ENCODE assay signal across 28 mouse cellular contexts in genomic region chr11:94402731-94403130, GRCm38 (mm10). TPM values are rescaled to one million over a fixed set of nuclear protein-coding genes. Genes with fewer than 3 reads are reported as not detected.
DNase-seq lines count a peak whose midpoint lies in the region; ATAC-seq and TF ChIP-seq lines count a peak whose summit lies in the region.
"Had no signal": no experiment of that assay in that cellular context is flagged by ENCODE, and none has a peak within 500 bp of the region (broad histone marks: within the 10 kb centered on the region; RNA-seq: fewer than 3 reads in every experiment).

No protein-coding gene starts in this region.

- H3K4me3 ChIP-seq in lung, adult 2 months (replicated peaks; ENCODE audit: extremely low read depth, low read depth, low read length): no peak overlapping the region
- H3K4me3 ChIP-seq in midbrain, embryonic 13.5 days (replicated peaks): no peak overlapping the region
- no peak overlapping the region for H3K4me3 ChIP-seq in midbrain, postnatal 0 days (ENCODE audit: low read depth, low read length)
- H3K4me3 ChIP-seq: embryonic facial prominence, embryonic 15.5 days; gastrocnemius, adult 2 months; heart, embryonic 12.5 days; heart, embryonic 15.5 days; hindbrain, embryonic 10.5 days; hindbrain, embryonic 13.5 days had no signal

- H3K36me3 ChIP-seq in midbrain, embryonic 13.5 days: no peaks in the 10 kb centered on the region
- H3K36me3 ChIP-seq in midbrain, postnatal 0 days (ENCODE audit: insufficient read depth, low read length): no peaks in the 10 kb centered on the region
- H3K36me3 ChIP-seq: embryonic facial prominence, embryonic 15.5 days; heart, embryonic 12.5 days; heart, embryonic 15.5 days; hindbrain, embryonic 10.5 days; hindbrain, embryonic 13.5 days had no signal

- no peak for TF ChIP-seq CTCF in lung, adult 2 months (IDR thresholded peaks at IDR 0.05; ENCODE audit: insufficient read depth, low read length)
- no peak for TF ChIP-seq CTCF in midbrain, postnatal 0 days (IDR thresholded peaks at IDR 0.05)

- no peak overlapping the region for H3K9ac ChIP-seq in midbrain, embryonic 13.5 days (replicated peaks)
- H3K9ac ChIP-seq in midbrain, postnatal 0 days (replicated peaks; ENCODE audit: low read length, poor library complexity, severe bottlenecking): no peak overlapping the region
- H3K9ac ChIP-seq: embryonic facial prominence, embryonic 15.5 days; forebrain, postnatal 0 days; heart, embryonic 12.5 days; heart, embryonic 15.5 days; hindbrain, embryonic 13.5 days had no signal

- ATAC-seq in midbrain, embryonic 13.5 days: no peak
- no peak for ATAC-seq in midbrain, postnatal 0 days (ENCODE audit: low FRiP score)
- ATAC-seq: activated CD4-positive, CD25-positive, alpha-beta regulatory T cell, adult 4 months; CD4-positive, CD25-positive, alpha-beta regulatory T cell, adult 4 months; forebrain, embryonic 14.5 days; forebrain, postnatal 0 days; hindbrain, embryonic 16.5 days had no signal

- H3K27ac ChIP-seq in midbrain, embryonic 13.5 days: 0 out of 2 replicates have a peak overlapping the region, but pooled peaks have one; percentile 1
- H3K27ac ChIP-seq in midbrain, postnatal 0 days (ENCODE audit: low read depth, low read length): no peak overlapping the region
- H3K27ac ChIP-seq: embryonic facial prominence, embryonic 15.5 days; gastrocnemius, adult 2 months; heart, embryonic 15.5 days; hindbrain, embryonic 10.5 days; hindbrain, embryonic 13.5 days had no signal

- H3K27me3 ChIP-seq in midbrain, embryonic 13.5 days: no peaks in the 10 kb centered on the region
- no peaks in the 10 kb centered on the region for H3K27me3 ChIP-seq in midbrain, postnatal 0 days (ENCODE audit: insufficient read depth, low read length)
- H3K27me3 ChIP-seq: embryonic facial prominence, embryonic 15.5 days; hindbrain, embryonic 13.5 days had no signal

- DNase-seq in lung, adult 18-20 months: peak; percentile 39 to 67
- DNase-seq in lung, adult 2 months: no peak
- no peak for DNase-seq in midbrain, postnatal 0 days (ENCODE audit: low spot score)
- peak; percentile 58 for DNase-seq in lung, postnatal 36 days
- no peak for DNase-seq in T-cell, adult 2 months (ENCODE audit: low spot score)
- DNase-seq: adrenal gland, adult 8-10 months; adrenal gland, postnatal 25 days; cerebellum, adult 11-12 months; cerebellum, adult 8-10 months; cerebellum, postnatal 10 days; cerebellum, postnatal 36 days; embryo, embryonic 11 days; forebrain, postnatal 0 days; gastrocnemius, adult 2 months; gastrocnemius, postnatal 25 days; heart, adult 18-20 months; heart, postnatal 10 days; heart, postnatal 36 days had no signal

- no peak for TF ChIP-seq POLR2A in lung, adult 2 months (IDR thresholded peaks at IDR 0.05; ENCODE audit: borderline replicate concordance, extremely low read depth, low read depth, low read length)

- 70% methylated on average over 5 of the region's 5 CpGs for WGBS in lung, adult 2 months
- WGBS in midbrain, embryonic 13.5 days: 82% methylated on average over 5 of the region's 5 CpGs
- 83% methylated on average over 5 of the region's 5 CpGs for WGBS in midbrain, postnatal 0 days

- no peaks in the 10 kb centered on the region for H3K9me3 ChIP-seq in midbrain, embryonic 13.5 days
- H3K9me3 ChIP-seq in midbrain, postnatal 0 days (ENCODE audit: low read length): no peaks in the 10 kb centered on the region
- H3K9me3 ChIP-seq: embryonic facial prominence, embryonic 15.5 days; heart, embryonic 12.5 days; heart, embryonic 15.5 days; hindbrain, embryonic 10.5 days; hindbrain, embryonic 13.5 days had no signal

- no peaks in the 10 kb centered on the region for H3K4me1 ChIP-seq in lung, adult 2 months (ENCODE audit: control insufficient read depth, insufficient read depth, low read length)
- H3K4me1 ChIP-seq in midbrain, embryonic 13.5 days (replicated peaks): peaks cover 37% of the 10 kb centered on the region
- 0 out of 2 replicates have a peak, but pooled peaks cover 3% of the 10 kb centered on the region for H3K4me1 ChIP-seq in midbrain, postnatal 0 days (ENCODE audit: insufficient read depth, low read length)

- no peak overlapping the region for H3K4me2 ChIP-seq in midbrain, embryonic 13.5 days (replicated peaks)
- no peak overlapping the region for H3K4me2 ChIP-seq in midbrain, postnatal 0 days (ENCODE audit: low read depth, low read length, poor library complexity, severe bottlenecking)
- H3K4me2 ChIP-seq: embryonic facial prominence, embryonic 15.5 days; heart, embryonic 12.5 days; heart, embryonic 15.5 days; hindbrain, embryonic 13.5 days had no signal

RNA-seq across cellular contexts. Expression of gene Abcc3, which starts 9.9 kb away (rescaled TPM):
- 47.6 and 57.9 TPM in 2 replicates for polyA plus RNA-seq in lung, adult 2 months (2012; rRNA removed)
- 0.46 and 0.90 TPM in 2 replicates for polyA plus RNA-seq in midbrain, embryonic 13.5 days (2015; fragmentation: Nextera tagmentation; extraction: Ambion mirVana)
- total RNA-seq in midbrain, postnatal 0 days (2014; rRNA removed): 1.7 and 3.6 TPM in 2 replicates
- 0.72 and 0.99 TPM in 2 replicates for polyA plus RNA-seq in midbrain, postnatal 0 days (2015; fragmentation: Nextera tagmentation; extraction: Ambion mirVana)

Comparison
In these comparisons a context has a peak if more than half of its experiments do, and no peak if none do; other contexts are left out.
1. DNase-seq: peak in lung, adult 18-20 months (2 of 2) and lung, postnatal 36 days (single experiment); none in lung, adult 2 months (single experiment), midbrain, postnatal 0 days (single experiment) and T-cell, adult 2 months (single experiment).
2. RNA of gene Abcc3, which starts 9.9 kb away (polyA plus RNA-seq): 47.6 to 57.9 TPM in lung, adult 2 months; 0.72 to 0.99 TPM in midbrain, postnatal 0 days and 0.46 to 0.90 TPM in midbrain, embryonic 13.5 days; every median in the first group is over 10 times any median in the second.